Mouse (Mus musculus): ENCODE results near the gene Dnah14. TPM values are rescaled to one million over a fixed set of nuclear protein-coding genes. Genes with fewer than 3 reads are reported as not detected.

The Dnah14 gene
- polyA plus RNA-seq, 3 experiments from 2014 or later: 3.0 to 5.2 (median 3.1) TPM

GRCm38 (mm10) chr1:181793541-181793940 lies 217.2 kb downstream of the Dnah14 start:
- ATAC-seq: no peak

GRCm38 (mm10) chr1:181799911-181800310 lies 223.6 kb downstream of the Dnah14 start:
- no peak for ATAC-seq

GRCm38 (mm10) chr1:181800667-181801066 lies 224.3 kb downstream of the Dnah14 start:
- ATAC-seq: no peak

- no peak for ATAC-seq
Measured at GRCm38 (mm10) chr1:181811481-181812223, 235.3 kb downstream of the Dnah14 start.

- ATAC-seq: no peak
Measured at GRCm38 (mm10) chr1:181826716-181827115, 250.4 kb downstream of the Dnah14 start.

GRCm38 (mm10) chr1:181828365-181828764 lies 252.0 kb downstream of the Dnah14 start:
- no peak for ATAC-seq

GRCm38 (mm10) chr1:181832720-181833119 lies 256.4 kb downstream of the Dnah14 start:
- no peak for ATAC-seq

GRCm38 (mm10) chr1:181833143-181833542 lies 256.8 kb downstream of the Dnah14 start:
- ATAC-seq: no peak

- no peak for ATAC-seq
Measured at GRCm38 (mm10) chr1:181838111-181838510, 261.8 kb downstream of the Dnah14 start.

GRCm38 (mm10) chr1:181839746-181840366 lies 263.5 kb downstream of the Dnah14 start:
- ATAC-seq: no peak

GRCm38 (mm10) chr1:181841396-181841795 lies 265.0 kb downstream of the Dnah14 start:
- peak; percentile 7 for ATAC-seq

GRCm38 (mm10) chr1:181841864-181842672 lies 265.7 kb downstream of the Dnah14 start:
- peak; percentile 82 for ATAC-seq

- peak; percentile 33 for ATAC-seq
Measured at GRCm38 (mm10) chr1:181842781-181843180, 266.4 kb downstream of the Dnah14 start, which contains the start of gene Lbr. TSS of gene Lbr (minus strand) at chr1:181843046.

GRCm38 (mm10) chr1:181844874-181845547 lies 268.7 kb downstream of the Dnah14 start:
- no peak for ATAC-seq

- ATAC-seq: no peak
Measured at GRCm38 (mm10) chr1:181845767-181846166, 269.4 kb downstream of the Dnah14 start.

GRCm38 (mm10) chr1:181847396-181847795 lies 271.0 kb downstream of the Dnah14 start:
- ATAC-seq: no peak

GRCm38 (mm10) chr1:181848210-181848609 lies 271.9 kb downstream of the Dnah14 start:
- no peak for ATAC-seq

- no peak for ATAC-seq
Measured at GRCm38 (mm10) chr1:181850441-181850840, 274.1 kb downstream of the Dnah14 start.

- ATAC-seq: no peak
Measured at GRCm38 (mm10) chr1:181851521-181852310, 275.4 kb downstream of the Dnah14 start.

GRCm38 (mm10) chr1:181852466-181852865 lies 276.1 kb downstream of the Dnah14 start:
- peak; percentile 65 for ATAC-seq

GRCm38 (mm10) chr1:181853081-181853736 lies 276.9 kb downstream of the Dnah14 start:
- ATAC-seq: peak; percentile 95
